Mouse (Mus musculus) heart, postnatal 0 days (tissue): ENCODE results near the gene Rprd2. TPM values are rescaled to one million over a fixed set of nuclear protein-coding genes. Genes with fewer than 3 reads are reported as not detected.

Experiments
- ATAC-seq: fragments of 200-750 bp; cut with Nextera tagmentation; 2 replicates; pipeline ENCODE4 v1.8.0; 2017; ENCODE audit warnings: low read depth, moderate number of reproducible peaks, moderate library complexity; ENCODE audit not compliant: insufficient read depth
- DNase-seq: peaks from one replicate; pipeline ENCODE4 v3.0.0-alpha.2; 2016; ENCODE audit warnings: low spot score
- H3K27ac ChIP-seq: fragments of 300-500 bp; sonication (generic); 2 replicates; pipeline ENCODE4 v1.5.1; 2014; ENCODE audit warnings: low read depth, mild to moderate bottlenecking
- H3K27me3 ChIP-seq: fragments of 300-500 bp; sonication (generic); 2 replicates; pipeline ENCODE4 v1.6.1; 2014; ENCODE audit warnings: low read length, mixed read lengths; ENCODE audit not compliant: control insufficient read depth, insufficient read depth
- H3K36me3 ChIP-seq: fragments of 300-500 bp; sonication (generic); replicated peaks from 2 replicates; pipeline ENCODE4 v1.6.1; 2014; ENCODE audit warnings: low read length, mixed read lengths; ENCODE audit not compliant: control insufficient read depth, insufficient read depth
- H3K4me1 ChIP-seq: fragments of 300-500 bp; sonication (generic); 2 replicates; pipeline ENCODE4 v1.6.1; 2014; ENCODE audit warnings: antibody characterized with exemption; ENCODE audit not compliant: control insufficient read depth, insufficient read depth
- H3K4me2 ChIP-seq: fragments of 300-500 bp; sonication (generic); 2 replicates; pipeline ENCODE4 v1.6.1; 2014; ENCODE audit warnings: low read depth, mild to moderate bottlenecking, low read length, moderate library complexity
- H3K4me3 ChIP-seq: fragments of 300-500 bp; sonication (generic); 2 replicates; pipeline ENCODE4 v1.5.1; 2014; ENCODE audit warnings: low read depth, low read length
- H3K9ac ChIP-seq: fragments of 300-500 bp; sonication (generic); replicated peaks from 2 replicates; pipeline ENCODE4 v1.6.1; 2014; ENCODE audit warnings: low read depth, low read length, mixed read lengths
- H3K9me3 ChIP-seq: fragments of 300-500 bp; sonication (generic); replicated peaks from 2 replicates; pipeline ENCODE4 v1.6.1; 2016; ENCODE audit warnings: low read length; ENCODE audit not compliant: control insufficient read depth
- CTCF ChIP-seq: IDR thresholded peaks from 2 replicates; pipeline ENCODE4 v1.5.1; 2016; ENCODE audit warnings: antibody characterized with exemption, control low read depth, low read depth
- EP300 ChIP-seq: IDR thresholded peaks from 2 replicates; pipeline ENCODE4 v1.6.1; 2016; ENCODE audit warnings: antibody characterized with exemption, low read depth
- WGBS: fragments of 180-500 bp; shearing (Covaris S2); extraction: QIAGEN DNeasy Blood & Tissue Kit; methylation state at CpG from one replicate; pipeline ENCODE4 v1.1.7; 2014; 5-methylcytosine and 5-hydroxymethylcytosine counted together
- polyA plus RNA-seq: library from polyadenylated mRNA; unstranded; fragments of >200 nt; fragmentation: Nextera tagmentation; extraction: Ambion mirVana; gene quantifications from 2 replicates; pipeline ENCODE4 v1.2.1, GENCODE M21; 2015
- total RNA-seq: library from RNA; depleted of rRNA; stranded (reverse); fragments of >200 nt; gene quantifications from 2 replicates; pipeline ENCODE4 v1.2.3, GENCODE M21; 2014; ENCODE audit warnings: low replicate concordance

Gene Rprd2
- total and polyA plus RNA-seq, 2 experiments from 2014 or later: 20.8 to 25.6 TPM

- H3K4me2 ChIP-seq: no peak overlapping the region
- H3K27ac ChIP-seq: no peak overlapping the region
- peaks cover 13% of the 10 kb centered on the region for H3K4me1 ChIP-seq
- no peak for DNase-seq
- no peak for ATAC-seq
- TF ChIP-seq EP300 (no peak), CTCF (no peak)
- no peak overlapping the region for H3K9ac ChIP-seq
- H3K9me3 ChIP-seq: no peaks in the 10 kb centered on the region
- H3K36me3 ChIP-seq: peaks cover 7% of the 10 kb centered on the region
- H3K4me3 ChIP-seq: no peak overlapping the region
- H3K27me3 ChIP-seq: no peaks in the 10 kb centered on the region
- 88% methylated on average over 7 of the region's 7 CpGs for WGBS
These were observed 88.2 kb downstream of the Rprd2 start for GRCm38 (mm10) chr3:95730431-95730830.

GRCm38 (mm10) chr3:95728906-95729305 lies 89.8 kb downstream of the Rprd2 start:
- no peak for TF ChIP-seq CTCF
- no peak for TF ChIP-seq EP300
- ATAC-seq (peak; percentile 59; the same call in 1 of the 2 replicates), DNase-seq (peak; percentile 52)
- Histone ChIP-seq H3K9me3 (no peaks in the 10 kb centered on the region), H3K36me3 (peaks cover 2% of the 10 kb centered on the region), H3K9ac (no peak overlapping the region), H3K4me3 (no peak overlapping the region), H3K27me3 (no peaks in the 10 kb centered on the region), H3K4me1 (peaks cover 13% of the 10 kb centered on the region), H3K4me2 (no peak overlapping the region), H3K27ac (peak overlapping the region; percentile 61)
- 56% methylated on average over 2 of the region's 2 CpGs for WGBS

GRCm38 (mm10) chr3:95726696-95727358 lies 91.8 kb downstream of the Rprd2 start:
- no peaks in the 10 kb centered on the region for H3K36me3 ChIP-seq
- H3K27me3 ChIP-seq: no peaks in the 10 kb centered on the region
- H3K27ac ChIP-seq: no peak overlapping the region
- no peak for ATAC-seq
- H3K4me2 ChIP-seq: no peak overlapping the region
- H3K4me3 ChIP-seq: no peak overlapping the region
- no peak for TF ChIP-seq EP300
- H3K4me1 ChIP-seq: peaks cover 9% of the 10 kb centered on the region
- 43% methylated on average over 7 of the region's 7 CpGs for WGBS
- no peak for DNase-seq
- no peak overlapping the region for H3K9ac ChIP-seq
- H3K9me3 ChIP-seq: no peaks in the 10 kb centered on the region

DNA sequence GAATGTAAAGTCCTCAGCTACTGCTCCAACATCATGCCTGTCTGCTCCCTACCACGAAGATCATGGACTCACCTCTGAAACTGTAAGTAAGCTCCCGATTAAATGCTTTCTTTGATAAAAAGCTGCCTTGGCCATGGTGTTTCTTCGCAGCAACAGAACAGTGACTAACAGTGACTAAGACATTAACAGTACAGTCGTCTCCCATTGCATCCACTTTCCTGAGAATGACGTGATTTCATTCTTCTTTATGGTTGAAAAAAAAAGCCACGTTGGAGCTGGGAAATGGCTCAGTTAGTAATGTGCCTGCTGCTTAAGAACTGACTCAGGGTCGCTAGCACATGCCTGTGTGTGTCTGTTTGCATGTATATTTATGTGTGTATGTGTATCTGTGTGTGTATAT lies 92.8 kb downstream of the Rprd2 start:
- Histone ChIP-seq H3K4me3 (no peak overlapping the region), H3K4me2 (no peak overlapping the region), H3K27ac (no peak overlapping the region), H3K27me3 (no peaks in the 10 kb centered on the region), H3K9me3 (no peaks in the 10 kb centered on the region), H3K9ac (no peak overlapping the region), H3K4me1 (peaks cover 9% of the 10 kb centered on the region), H3K36me3 (no peaks in the 10 kb centered on the region)
- DNase-seq (no peak), ATAC-seq (no peak)
- TF ChIP-seq CTCF: no peak
- TF ChIP-seq EP300: no peak
- WGBS: 85% methylated on average over 7 of the region's 7 CpGs

GRCm38 (mm10) chr3:95722386-95722785 lies 96.3 kb downstream of the Rprd2 start:
- H3K4me2 ChIP-seq: no peak overlapping the region
- H3K4me3 ChIP-seq: no peak overlapping the region
- no peaks in the 10 kb centered on the region for H3K9me3 ChIP-seq
- no peak for ATAC-seq
- no peaks in the 10 kb centered on the region for H3K4me1 ChIP-seq
- H3K27me3 ChIP-seq: no peaks in the 10 kb centered on the region
- H3K27ac ChIP-seq: no peak overlapping the region
- DNase-seq: no peak
- H3K9ac ChIP-seq: no peak overlapping the region
- TF ChIP-seq EP300 (no peak), CTCF (no peak)
- no peaks in the 10 kb centered on the region for H3K36me3 ChIP-seq
- 58% methylated on average over 3 of the region's 3 CpGs for WGBS

DNA sequence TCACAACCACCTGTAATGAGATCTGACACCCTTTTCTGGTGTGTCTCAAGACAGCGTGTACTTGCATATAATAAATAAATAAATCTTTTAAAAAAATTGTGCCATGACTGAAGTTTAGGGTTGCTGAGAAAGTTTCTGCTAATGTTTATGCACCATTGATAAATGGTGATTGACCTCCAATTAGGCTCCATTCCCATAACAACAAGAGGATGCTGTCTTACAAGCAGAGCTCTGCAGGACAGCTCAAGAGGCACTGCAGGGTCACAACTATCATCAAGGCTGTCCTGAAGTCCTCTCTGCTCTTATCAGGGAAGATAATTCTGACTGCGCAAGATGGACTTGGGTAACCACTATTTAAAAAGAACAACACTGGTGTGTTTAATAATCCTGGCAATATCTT lies 100.5 kb downstream of the Rprd2 start:
- TF ChIP-seq EP300 (no peak), CTCF (no peak)
- no peak overlapping the region for H3K4me2 ChIP-seq
- no peak overlapping the region for H3K27ac ChIP-seq
- no peak overlapping the region for H3K4me3 ChIP-seq
- H3K27me3 ChIP-seq: no peaks in the 10 kb centered on the region
- 81% methylated on average over 2 of the region's 2 CpGs for WGBS
- ATAC-seq (no peak), DNase-seq (no peak)
- no peaks in the 10 kb centered on the region for H3K36me3 ChIP-seq
- no peaks in the 10 kb centered on the region for H3K4me1 ChIP-seq
- no peaks in the 10 kb centered on the region for H3K9me3 ChIP-seq
- no peak overlapping the region for H3K9ac ChIP-seq
